Mouse (Mus musculus): ENCODE data around the gene Pola2. TPM values are rescaled to one million over a fixed set of nuclear protein-coding genes. Genes with fewer than 3 reads are reported as not detected.
A peak's percentile ranks its signal among the peaks of the same experiment; 100 is the strongest.

Pola2 gene
- polyA plus RNA-seq, 1 experiment from 2014 or later, result 49.6 TPM

DNA sequence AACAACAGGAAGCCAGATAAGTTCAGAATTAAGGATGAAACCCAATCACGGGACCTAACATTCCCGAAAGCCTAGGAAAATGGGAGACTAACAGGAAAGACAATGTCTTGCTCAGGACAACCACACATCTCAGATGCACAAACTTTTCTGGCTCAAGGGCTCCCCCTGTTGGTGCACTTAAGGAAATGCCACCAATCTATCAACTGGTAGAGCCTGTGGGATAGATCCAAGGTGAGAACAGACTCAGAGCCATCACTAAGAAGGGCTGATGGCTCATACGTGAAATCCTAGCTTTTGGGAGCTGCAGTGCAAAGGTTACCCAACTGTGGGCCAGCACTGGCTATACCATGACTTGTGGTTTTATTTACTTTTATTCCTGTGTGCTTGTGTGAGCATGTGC is 7.3 kb downstream of the Pola2 start:
- Histone ChIP-seq H3K4me1 (ENCODE audit: control insufficient read depth, insufficient read depth, low read length) (peaks cover 8% of the 10 kb centered on the region), H3K4me3 (replicated peaks; ENCODE audit: low read length) (no peak overlapping the region), H3K9ac (ENCODE audit: low read length) (no peak overlapping the region), H3K36me3 (ENCODE audit: control insufficient read depth, insufficient read depth, low read length) (0 out of 2 replicates have a peak, but pooled peaks cover 6% of the 10 kb centered on the region), H3K27ac (ENCODE audit: low read length) (peak overlapping the region; percentile 90; the same call in 1 of the 2 replicates), H3K27me3 (ENCODE audit: control insufficient read depth, insufficient read depth, low read length) (no peaks in the 10 kb centered on the region), H3K4me2 (ENCODE audit: low read depth, low read length) (no peak overlapping the region), H3K9me3 (replicated peaks; ENCODE audit: control insufficient read depth, low read length) (no peaks in the 10 kb centered on the region)
- 25% methylated on average over 3 of the region's 3 CpGs for WGBS
- ATAC-seq (ENCODE audit: insufficient read depth, low FRiP score), result peak; percentile 54; the same call in 1 of the 2 replicates

DNA sequence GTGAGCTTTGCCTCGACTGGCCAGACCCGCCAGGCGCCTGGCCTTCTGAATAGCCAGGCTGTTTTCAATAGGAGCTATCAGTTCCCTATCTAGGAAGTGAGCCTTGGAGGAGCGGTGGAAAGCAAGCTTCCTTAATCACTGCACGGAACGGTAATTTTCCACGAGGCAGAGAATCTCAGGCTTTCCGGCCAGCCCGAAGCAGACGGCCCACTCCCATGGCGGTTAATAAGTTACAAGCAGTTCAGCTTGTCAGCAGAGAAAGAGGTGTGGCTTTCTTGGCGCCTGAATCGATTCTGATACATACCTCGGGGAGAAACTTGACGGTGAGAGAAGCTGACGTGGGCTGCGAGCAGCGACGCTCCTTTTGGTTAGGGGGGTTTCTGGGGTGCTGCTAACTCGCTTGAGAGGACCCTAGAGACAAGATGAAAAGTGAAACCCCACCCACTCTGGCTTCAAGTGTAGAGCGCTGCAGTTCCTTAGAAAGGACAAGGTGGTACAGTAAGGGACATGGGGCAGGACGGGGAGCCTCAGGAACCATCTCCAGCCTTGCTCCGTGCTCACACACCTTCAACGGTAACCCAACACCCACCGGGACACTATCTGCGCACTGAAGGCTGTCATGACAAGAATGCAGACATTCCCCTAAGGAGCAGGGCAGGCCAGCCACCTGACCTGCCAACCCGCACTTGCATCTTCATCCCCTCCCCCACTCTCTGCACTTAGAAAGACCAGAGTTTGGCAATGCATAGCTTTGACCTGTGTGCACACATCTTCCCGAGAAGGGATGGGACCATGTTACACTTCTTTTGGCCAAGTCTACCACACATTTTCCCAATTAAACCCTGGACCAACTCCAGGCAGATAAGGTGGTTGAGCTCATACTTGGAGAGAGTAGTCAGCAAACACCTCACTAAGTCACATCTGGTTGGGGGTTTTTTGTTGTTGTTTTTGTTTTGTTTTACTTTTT is 8.0 kb downstream of the Pola2 start:
- Histone ChIP-seq H3K27me3 (ENCODE audit: control insufficient read depth, insufficient read depth, low read length) (no peaks in the 10 kb centered on the region), H3K9me3 (replicated peaks; ENCODE audit: control insufficient read depth, low read length) (no peaks in the 10 kb centered on the region), H3K4me2 (ENCODE audit: low read depth, low read length) (peak overlapping the region; percentile 45), H3K9ac (ENCODE audit: low read length) (peak overlapping the region; percentile 33; the same call in 1 of the 2 replicates), H3K4me3 (replicated peaks; ENCODE audit: low read length) (peak overlapping the region; percentile 26), H3K36me3 (ENCODE audit: control insufficient read depth, insufficient read depth, low read length) (0 out of 2 replicates have a peak, but pooled peaks cover 4% of the 10 kb centered on the region), H3K4me1 (ENCODE audit: control insufficient read depth, insufficient read depth, low read length) (peaks cover 8% of the 10 kb centered on the region), H3K27ac (ENCODE audit: low read length) (peak overlapping the region; percentile 90)
- ATAC-seq (ENCODE audit: insufficient read depth, low FRiP score), result peak; percentile 49; the same call in 1 of the 2 replicates
- WGBS, result 57% methylated on average over 28 of the region's 28 CpGs

DNA sequence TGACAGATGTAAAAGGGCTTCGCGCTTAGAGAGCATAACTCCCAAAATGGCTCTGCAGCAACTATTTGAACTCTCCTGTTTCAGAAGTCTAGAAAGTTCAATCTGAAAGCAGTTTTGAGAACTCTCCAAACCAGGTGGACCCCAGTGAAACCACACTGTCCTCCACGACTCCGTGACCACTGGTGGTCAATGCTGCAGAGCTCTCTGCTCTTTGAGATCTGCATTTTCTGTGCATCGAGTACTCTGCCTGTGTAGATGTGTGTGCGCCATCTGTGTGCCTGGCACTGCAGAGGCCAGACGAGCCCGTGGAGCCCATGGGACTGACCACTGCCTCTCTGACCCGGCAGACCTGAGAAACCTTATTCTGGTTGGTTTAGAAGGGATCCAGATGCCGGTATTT is 9.1 kb downstream of the Pola2 start:
- H3K9me3 ChIP-seq (replicated peaks; ENCODE audit: control insufficient read depth, low read length), result no peaks in the 10 kb centered on the region
- peaks cover 8% of the 10 kb centered on the region; the same call in 1 of the 2 replicates for H3K4me1 ChIP-seq (ENCODE audit: control insufficient read depth, insufficient read depth, low read length)
- no peaks in the 10 kb centered on the region for H3K27me3 ChIP-seq (ENCODE audit: control insufficient read depth, insufficient read depth, low read length)
- H3K4me2 ChIP-seq (ENCODE audit: low read depth, low read length), result 0 out of 2 replicates have a peak overlapping the region, but pooled peaks have one; percentile 13
- H3K9ac ChIP-seq (ENCODE audit: low read length), result 0 out of 2 replicates have a peak overlapping the region, but pooled peaks have one; percentile 8
- no peak for ATAC-seq (ENCODE audit: insufficient read depth, low FRiP score)
- peak overlapping the region; percentile 90 for H3K27ac ChIP-seq (ENCODE audit: low read length)
- H3K36me3 ChIP-seq (ENCODE audit: control insufficient read depth, insufficient read depth, low read length), result 0 out of 2 replicates have a peak, but pooled peaks cover 2% of the 10 kb centered on the region
- 82% methylated on average over 10 of the region's 10 CpGs for WGBS
- no peak overlapping the region for H3K4me3 ChIP-seq (replicated peaks; ENCODE audit: low read length)

DNA sequence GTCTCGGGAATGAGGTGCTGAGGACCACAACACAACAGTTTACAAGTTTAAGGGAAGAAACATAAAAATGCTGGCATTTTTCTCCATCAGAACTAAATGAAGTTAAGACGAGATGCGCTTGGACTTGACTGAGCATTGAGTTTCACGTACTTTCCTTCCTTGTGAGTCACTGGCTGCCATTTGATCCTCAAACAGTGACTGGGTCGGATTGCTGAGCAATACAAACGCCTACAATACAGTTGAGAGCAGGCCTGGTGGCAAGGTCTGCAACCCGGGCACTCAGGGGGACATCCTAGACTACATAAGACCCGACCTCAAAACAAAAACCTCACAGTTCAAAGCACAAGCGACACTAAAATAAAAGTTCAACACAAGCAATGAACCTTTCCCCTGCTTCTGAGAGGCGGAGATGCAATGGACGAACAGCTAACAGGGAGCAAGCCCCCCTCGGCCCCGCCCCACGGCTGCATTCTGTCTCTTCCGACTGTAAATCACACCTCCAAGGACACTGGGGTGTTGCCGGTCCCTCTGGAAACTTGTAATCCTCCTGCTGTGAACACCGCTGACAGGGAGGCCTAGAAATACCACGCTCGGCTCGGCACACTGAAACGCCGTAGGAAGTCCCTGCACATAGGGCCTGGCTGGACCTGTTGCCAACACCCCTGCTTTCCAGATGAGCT is 9.8 kb downstream of the Pola2 start:
- no peak for ATAC-seq (ENCODE audit: insufficient read depth, low FRiP score)
- Histone ChIP-seq H3K9me3 (replicated peaks; ENCODE audit: control insufficient read depth, low read length) (no peaks in the 10 kb centered on the region), H3K4me3 (replicated peaks; ENCODE audit: low read length) (no peak overlapping the region), H3K27ac (ENCODE audit: low read length) (peak overlapping the region; percentile 90), H3K4me1 (ENCODE audit: control insufficient read depth, insufficient read depth, low read length) (peaks cover 8% of the 10 kb centered on the region; the same call in 1 of the 2 replicates), H3K9ac (ENCODE audit: low read length) (no peak overlapping the region), H3K36me3 (ENCODE audit: control insufficient read depth, insufficient read depth, low read length) (0 out of 2 replicates have a peak, but pooled peaks cover 5% of the 10 kb centered on the region), H3K27me3 (ENCODE audit: control insufficient read depth, insufficient read depth, low read length) (no peaks in the 10 kb centered on the region), H3K4me2 (ENCODE audit: low read depth, low read length) (no peak overlapping the region)
- 73% methylated on average over 22 of the region's 22 CpGs for WGBS

DNA sequence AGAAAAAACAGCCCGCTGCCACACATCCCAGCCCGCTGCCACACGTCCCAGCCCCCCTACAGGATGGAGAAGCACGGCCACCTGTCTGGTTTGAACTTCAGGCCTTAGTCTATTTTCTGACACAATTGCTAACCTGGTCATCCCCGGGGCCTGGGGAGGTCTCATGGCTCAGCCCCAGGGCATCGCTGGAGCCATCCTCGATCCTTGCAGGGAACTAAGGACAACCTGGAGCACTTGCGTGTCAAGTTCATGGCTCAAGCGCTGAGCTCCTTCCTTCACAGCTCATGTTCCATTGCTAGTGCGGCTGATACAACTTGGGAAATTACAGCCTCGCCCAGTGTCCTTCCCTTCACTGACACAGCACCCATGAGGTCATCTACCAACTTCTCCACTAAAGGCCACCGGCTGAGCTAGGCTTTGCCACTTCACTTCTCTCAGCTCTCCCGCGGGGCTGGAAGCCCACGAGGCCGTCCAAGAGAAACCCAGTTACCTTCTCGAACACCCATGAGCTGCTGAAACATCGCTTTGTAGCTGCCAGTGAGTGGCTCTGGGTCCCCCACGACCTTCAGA is 10.7 kb downstream of the Pola2 start:
- no peak overlapping the region for H3K4me3 ChIP-seq (replicated peaks; ENCODE audit: low read length)
- no peak overlapping the region for H3K27ac ChIP-seq (ENCODE audit: low read length)
- 93% methylated on average over 19 of the region's 19 CpGs for WGBS
- ATAC-seq (ENCODE audit: insufficient read depth, low FRiP score), result no peak
- H3K9ac ChIP-seq (ENCODE audit: low read length), result no peak overlapping the region
- H3K9me3 ChIP-seq (replicated peaks; ENCODE audit: control insufficient read depth, low read length), result no peaks in the 10 kb centered on the region
- H3K36me3 ChIP-seq (ENCODE audit: control insufficient read depth, insufficient read depth, low read length), result 0 out of 2 replicates have a peak, but pooled peaks cover 5% of the 10 kb centered on the region
- H3K4me2 ChIP-seq (ENCODE audit: low read depth, low read length), result no peak overlapping the region
- no peaks in the 10 kb centered on the region for H3K27me3 ChIP-seq (ENCODE audit: control insufficient read depth, insufficient read depth, low read length)
- peaks cover 8% of the 10 kb centered on the region; the same call in 1 of the 2 replicates for H3K4me1 ChIP-seq (ENCODE audit: control insufficient read depth, insufficient read depth, low read length)

DNA sequence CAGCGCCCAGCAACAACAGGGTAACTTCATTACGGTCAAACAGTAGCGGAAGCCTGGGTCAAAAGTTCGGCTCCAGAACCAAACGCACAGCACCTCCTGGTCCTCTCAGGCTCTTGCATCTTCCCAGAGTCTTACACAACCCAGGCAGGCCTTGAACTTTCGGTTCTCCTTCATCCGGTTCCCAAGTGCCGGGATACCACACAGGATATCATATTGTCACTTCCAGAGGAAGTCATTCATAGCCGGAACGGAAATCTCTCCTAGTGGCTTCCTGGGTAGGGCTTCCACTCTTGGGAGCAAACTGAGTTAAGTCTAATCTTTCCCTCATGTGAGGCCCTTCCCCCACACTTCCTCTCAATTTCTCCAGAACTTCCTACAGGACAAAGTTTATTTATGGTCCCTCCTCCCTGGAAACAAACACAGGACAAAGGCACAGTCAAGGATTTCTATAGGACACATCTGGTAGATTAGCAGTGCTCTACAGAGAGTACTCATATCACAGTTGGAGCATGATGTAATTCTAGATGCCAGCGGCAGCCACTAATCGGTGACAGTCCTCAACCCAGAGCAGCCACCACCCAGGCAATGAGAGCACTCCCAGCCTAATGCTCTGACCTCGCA is 11.8 kb downstream of the Pola2 start:
- H3K4me2 ChIP-seq (ENCODE audit: low read depth, low read length), result no peak overlapping the region
- H3K27ac ChIP-seq (ENCODE audit: low read length), result peak overlapping the region; percentile 53; the same call in 1 of the 2 replicates
- no peaks in the 10 kb centered on the region for H3K9me3 ChIP-seq (replicated peaks; ENCODE audit: control insufficient read depth, low read length)
- H3K36me3 ChIP-seq (ENCODE audit: control insufficient read depth, insufficient read depth, low read length), result 0 out of 2 replicates have a peak, but pooled peaks cover 3% of the 10 kb centered on the region
- H3K4me1 ChIP-seq (ENCODE audit: control insufficient read depth, insufficient read depth, low read length), result peaks cover 8% of the 10 kb centered on the region; the same call in 1 of the 2 replicates
- no peak overlapping the region; the same call in 1 of the 2 replicates for H3K9ac ChIP-seq (ENCODE audit: low read length)
- H3K27me3 ChIP-seq (ENCODE audit: control insufficient read depth, insufficient read depth, low read length), result no peaks in the 10 kb centered on the region
- no peak overlapping the region for H3K4me3 ChIP-seq (replicated peaks; ENCODE audit: low read length)
- ATAC-seq (ENCODE audit: insufficient read depth, low FRiP score), result peak; percentile 34
- 73% methylated on average over 13 of the region's 13 CpGs for WGBS

DNA sequence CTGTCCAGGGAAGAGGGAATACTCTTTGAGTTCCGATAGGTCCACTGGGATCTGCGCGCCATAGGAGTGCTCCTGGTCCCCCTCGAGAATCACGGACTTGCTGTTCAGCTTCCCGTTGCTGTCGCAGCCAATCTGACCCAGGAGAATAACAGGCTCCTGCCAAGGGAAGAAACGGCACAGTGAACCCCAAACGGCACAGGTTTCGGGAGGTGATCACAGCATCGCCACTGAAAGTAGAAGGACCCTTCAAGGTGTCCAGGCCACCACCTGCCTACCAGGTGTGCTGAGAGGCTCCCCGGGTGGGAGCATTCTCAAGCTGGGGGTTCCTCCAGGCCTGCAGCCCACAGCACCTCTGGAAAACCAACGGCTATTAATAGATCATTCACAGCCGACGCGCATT is 12.4 kb downstream of the Pola2 start:
- Histone ChIP-seq H3K36me3 (ENCODE audit: control insufficient read depth, insufficient read depth, low read length) (0 out of 2 replicates have a peak, but pooled peaks cover 3% of the 10 kb centered on the region), H3K27me3 (ENCODE audit: control insufficient read depth, insufficient read depth, low read length) (no peaks in the 10 kb centered on the region), H3K4me1 (ENCODE audit: control insufficient read depth, insufficient read depth, low read length) (peaks cover 8% of the 10 kb centered on the region; the same call in 1 of the 2 replicates), H3K9ac (ENCODE audit: low read length) (no peak overlapping the region), H3K4me2 (ENCODE audit: low read depth, low read length) (no peak overlapping the region), H3K9me3 (replicated peaks; ENCODE audit: control insufficient read depth, low read length) (no peaks in the 10 kb centered on the region), H3K4me3 (replicated peaks; ENCODE audit: low read length) (no peak overlapping the region), H3K27ac (ENCODE audit: low read length) (peak overlapping the region; percentile 31; the same call in 1 of the 2 replicates)
- no peak for ATAC-seq (ENCODE audit: insufficient read depth, low FRiP score)
- 84% methylated on average over 16 of the region's 16 CpGs for WGBS

DNA sequence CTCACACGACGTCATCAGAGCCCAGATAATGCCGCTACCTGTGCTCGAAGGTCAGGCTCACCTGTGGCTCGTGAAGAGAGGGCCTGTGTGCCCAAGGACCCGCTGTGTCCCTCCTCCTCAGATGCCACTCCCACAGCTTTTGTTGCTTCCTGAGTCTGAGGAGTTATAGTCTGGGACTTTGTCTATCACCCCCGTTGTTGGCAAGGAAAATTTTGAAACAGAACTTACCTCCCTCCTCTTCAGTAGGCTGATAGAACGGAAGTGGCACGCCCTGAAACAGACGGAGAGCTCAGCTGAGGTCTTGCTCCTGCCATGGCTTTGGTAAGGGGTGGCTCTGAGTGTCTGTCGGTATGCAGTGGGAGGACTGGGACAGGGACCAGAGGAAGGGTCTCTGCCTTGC is 13.8 kb downstream of the Pola2 start:
- Histone ChIP-seq H3K4me2 (ENCODE audit: low read depth, low read length) (no peak overlapping the region), H3K9me3 (replicated peaks; ENCODE audit: control insufficient read depth, low read length) (no peaks in the 10 kb centered on the region), H3K27ac (ENCODE audit: low read length) (no peak overlapping the region), H3K9ac (ENCODE audit: low read length) (no peak overlapping the region), H3K4me1 (ENCODE audit: control insufficient read depth, insufficient read depth, low read length) (peaks cover 16% of the 10 kb centered on the region), H3K4me3 (replicated peaks; ENCODE audit: low read length) (no peak overlapping the region), H3K27me3 (ENCODE audit: control insufficient read depth, insufficient read depth, low read length) (no peaks in the 10 kb centered on the region), H3K36me3 (ENCODE audit: control insufficient read depth, insufficient read depth, low read length) (0 out of 2 replicates have a peak, but pooled peaks cover 3% of the 10 kb centered on the region)
- 87% methylated on average over 11 of the region's 11 CpGs for WGBS
- ATAC-seq (ENCODE audit: insufficient read depth, low FRiP score), result no peak
